In the genomic region with DNA sequence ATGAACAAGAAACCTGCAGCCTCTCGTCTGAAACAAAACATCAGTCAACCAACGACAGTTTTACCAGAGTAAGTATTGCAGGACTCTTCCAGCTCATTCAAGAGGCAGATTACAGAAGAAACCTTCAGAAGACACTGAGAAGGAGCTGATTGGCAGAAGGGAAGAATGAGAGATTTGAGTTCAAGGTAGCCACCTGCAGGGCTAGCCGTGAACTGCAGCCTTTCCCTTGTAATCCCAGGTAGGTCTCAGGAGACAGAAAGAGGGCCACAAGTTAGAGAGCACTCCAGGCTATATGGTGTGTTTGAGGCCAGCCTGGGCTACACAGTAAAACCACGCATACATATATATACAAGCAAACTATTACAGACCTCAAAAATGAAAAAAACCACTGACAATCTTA, we compare ENCODE assay signal across 8 mouse cellular contexts. TPM values are rescaled to one million over a fixed set of nuclear protein-coding genes. Genes with fewer than 3 reads are reported as not detected.
DNase-seq lines count a peak whose midpoint lies in the region; ATAC-seq lines count a peak whose summit lies in the region.

No protein-coding gene starts in this region.

- 76% methylated on average over 4 of the region's 4 CpGs for WGBS in midbrain, embryonic 10.5 days
- 85% methylated on average over 4 of the region's 4 CpGs for whole genome bisulfite sequencing in midbrain, embryonic 13.5 days

- no peaks in the 10 kb centered on the region for H3K36me3 ChIP-seq in midbrain, embryonic 10.5 days
- H3K36me3 ChIP-seq in midbrain, embryonic 13.5 days = no peaks in the 10 kb centered on the region

- no peak overlapping the region for H3K9ac ChIP-seq in midbrain, embryonic 13.5 days (replicated peaks)

- ATAC-seq in midbrain, embryonic 13.5 days = no peak
- ATAC-seq in megakaryocyte progenitor cell, adult 5-6 weeks (replicated peaks; ENCODE audit: poor library complexity) = peak; percentile 83

- H3K27me3 ChIP-seq in midbrain, embryonic 10.5 days (ENCODE audit: low read depth, poor library complexity, severe bottlenecking) = no peaks in the 10 kb centered on the region
- no peaks in the 10 kb centered on the region for H3K27me3 ChIP-seq in midbrain, embryonic 13.5 days

- peak; percentile 11 for DNase-seq in adrenal gland, adult 2 months
- DNase-seq in adrenal gland, adult 8-10 months = no peak
- peak; percentile 31 for DNase-seq in midbrain, embryonic 10.5 days (ENCODE audit: low spot score)
- DNase-seq in embryo, embryonic 11.5 days (ENCODE audit: low read depth, low spot score) = peak; percentile 13
- DNase-seq in layer of hippocampus, adult 9-11 months = peak; percentile 22
- DNase-seq in thymus, postnatal 14 days = peak; percentile 65

- H3K27ac ChIP-seq in midbrain, embryonic 10.5 days (replicated peaks) = no peak overlapping the region
- no peak overlapping the region for H3K27ac ChIP-seq in midbrain, embryonic 13.5 days

- H3K4me2 ChIP-seq in midbrain, embryonic 13.5 days (replicated peaks) = no peak overlapping the region

- no peaks in the 10 kb centered on the region for H3K4me1 ChIP-seq in midbrain, embryonic 10.5 days
- H3K4me1 ChIP-seq in midbrain, embryonic 13.5 days (replicated peaks) = peaks cover 15% of the 10 kb centered on the region

- H3K9me3 ChIP-seq in midbrain, embryonic 10.5 days (replicated peaks) = 0 out of 2 replicates have a peak, but pooled peaks cover 3% of the 10 kb centered on the region
- H3K9me3 ChIP-seq in midbrain, embryonic 13.5 days = no peaks in the 10 kb centered on the region

- H3K4me3 ChIP-seq in midbrain, embryonic 10.5 days = no peak overlapping the region
- H3K4me3 ChIP-seq in midbrain, embryonic 13.5 days (replicated peaks) = no peak overlapping the region

RNA-seq across cellular contexts. Expression of a gene that starts 49.2 kb away (rescaled TPM):
- 10 to 100 TPM in 1 of 2 experiments, 1 to 10 TPM in 1; 8.6 to 11.9 TPM for total RNA-seq in adrenal gland, adult 2 months (2021)
- polyA plus RNA-seq in adrenal gland, adult 2 months (2012; rRNA removed) = 3.1 and 6.6 TPM in 2 replicates
- total RNA-seq in adrenal gland, adult 8-10 months (2022) = 10 to 100 TPM in 3 of 4 experiments, 1 to 10 TPM in 1; 9.6 to 14.1 (median 13.2) TPM
- 12.6 and 13.9 TPM in 2 replicates for polyA plus RNA-seq in midbrain, embryonic 10.5 days (2016; fragmentation: Nextera tagmentation; extraction: Ambion mirVana)
- 17.2 and 18.3 TPM in 2 replicates for polyA plus RNA-seq in midbrain, embryonic 13.5 days (2015; fragmentation: Nextera tagmentation; extraction: Ambion mirVana)
- total RNA-seq in megakaryocyte progenitor cell, adult 5-6 weeks (2015) = 1.6 and 1.7 TPM in 2 replicates
- total RNA-seq in megakaryocyte progenitor cell, adult 5-6 weeks (2017) = 1.7 and 2.0 TPM in 2 replicates
